Mouse (Mus musculus) c-Kit-negative CD71-positive TER-119-positive erythroid progenitor cells, embryonic 14.5 days (primary cell): ENCODE data around the gene Myh3.

Experiments
- DNase-seq: peaks from one replicate; pipeline ENCODE4 v3.0.0-alpha.2; 2013; ENCODE audit warnings: low read depth, low spot score

Gene Myh3

GRCm38 (mm10) chr11:67144559-67145265 lies 66.6 kb downstream of the Myh3 start:
- DNase-seq = no peak

- no peak for DNase-seq
These were observed 67.6 kb downstream of the Myh3 start for GRCm38 (mm10) chr11:67145482-67146408.

GRCm38 (mm10) chr11:67146409-67147282 lies 68.5 kb downstream of the Myh3 start:
- DNase-seq = no peak

GRCm38 (mm10) chr11:67147283-67147921 lies 69.3 kb downstream of the Myh3 start:
- DNase-seq = no peak

- DNase-seq = no peak
These were observed 70.3 kb downstream of the Myh3 start for GRCm38 (mm10) chr11:67148286-67149012.

- DNase-seq = no peak
These were observed 72.1 kb downstream of the Myh3 start for GRCm38 (mm10) chr11:67150237-67150636.

GRCm38 (mm10) chr11:67151159-67151558 lies 73.1 kb downstream of the Myh3 start:
- no peak for DNase-seq
